8 mouse cellular contexts compared by ENCODE assay signal in the genomic region with DNA sequence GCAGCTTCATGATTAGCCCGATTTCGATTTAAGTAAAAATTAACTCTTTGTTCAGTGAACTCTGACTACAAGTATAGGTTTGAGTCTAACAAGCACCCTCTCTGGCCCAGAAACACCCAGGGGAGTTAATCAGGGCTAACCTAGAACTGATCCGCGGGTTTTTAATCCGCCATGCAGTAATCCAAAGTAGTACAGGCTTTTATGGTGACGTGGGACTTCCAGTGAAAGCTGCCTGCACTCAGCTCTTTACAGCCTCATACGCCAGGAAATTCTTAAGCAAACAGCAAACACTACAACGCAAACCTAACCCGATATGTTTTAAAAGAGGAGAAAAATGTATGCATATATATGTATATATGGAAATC. TPM values are rescaled to one million over a fixed set of nuclear protein-coding genes. Genes with fewer than 3 reads are reported as not detected.
DNase-seq lines count a peak whose midpoint lies in the region; ATAC-seq and TF ChIP-seq lines count a peak whose summit lies in the region.

No protein-coding gene starts in this region.

- H3K36me3 ChIP-seq in lung, embryonic 14.5 days (ENCODE audit: insufficient read depth) = peaks cover 4% of the 10 kb centered on the region; the same call in 1 of the 2 replicates
- no peaks in the 10 kb centered on the region for H3K36me3 ChIP-seq in intestine, embryonic 16.5 days (ENCODE audit: control insufficient read depth, insufficient read depth, low read length)
- no peaks in the 10 kb centered on the region for H3K36me3 ChIP-seq in neural tube, embryonic 15.5 days

- H3K4me1 ChIP-seq in lung, embryonic 14.5 days (ENCODE audit: insufficient read depth) = no peaks in the 10 kb centered on the region
- H3K4me1 ChIP-seq in embryonic fibroblast, embryonic 13.5 days (ENCODE audit: control insufficient read depth, insufficient read depth, low read length) = no peaks in the 10 kb centered on the region; the same call in 1 of the 2 replicates
- peaks cover 6% of the 10 kb centered on the region for H3K4me1 ChIP-seq in intestine, embryonic 16.5 days (ENCODE audit: control insufficient read depth, insufficient read depth, low read length)
- H3K4me1 ChIP-seq in neural tube, embryonic 15.5 days = peaks cover 22% of the 10 kb centered on the region

- TF ChIP-seq CTCF in lung, embryonic 14.5 days (IDR thresholded peaks at IDR 0.05; ENCODE audit: low read depth) = no peak
- no peak for TF ChIP-seq CTCF in embryonic fibroblast, embryonic 13.5 days (IDR thresholded peaks at IDR 0.05; ENCODE audit: borderline replicate concordance, insufficient read depth, low read length)

- no peak for ATAC-seq in lung, embryonic 14.5 days (ENCODE audit: insufficient read depth)
- no peak for ATAC-seq in intestine, embryonic 16.5 days
- no peak for ATAC-seq in neural tube, embryonic 15.5 days (ENCODE audit: low FRiP score)

- H3K27ac ChIP-seq in lung, embryonic 14.5 days (ENCODE audit: low read depth) = peak overlapping the region; percentile 39
- H3K27ac ChIP-seq in embryonic fibroblast, embryonic 13.5 days (ENCODE audit: insufficient read depth, low read length) = peak overlapping the region; percentile 46
- peak overlapping the region; percentile 88 for H3K27ac ChIP-seq in intestine, embryonic 16.5 days (ENCODE audit: low read length)
- H3K27ac ChIP-seq in neural tube, embryonic 15.5 days (replicated peaks) = peak overlapping the region; percentile 61

- H3K27me3 ChIP-seq in lung, embryonic 14.5 days (ENCODE audit: insufficient read depth, low read length) = no peaks in the 10 kb centered on the region
- no peaks in the 10 kb centered on the region for H3K27me3 ChIP-seq in intestine, embryonic 16.5 days (replicated peaks; ENCODE audit: control insufficient read depth, insufficient read depth, low read length)
- H3K27me3 ChIP-seq in neural tube, embryonic 15.5 days (replicated peaks) = no peaks in the 10 kb centered on the region

- H3K4me3 ChIP-seq in lung, embryonic 14.5 days (ENCODE audit: low read depth, low read length) = peak overlapping the region; percentile 89
- H3K4me3 ChIP-seq in embryonic fibroblast, embryonic 13.5 days (ENCODE audit: insufficient read depth, low read length) = peak overlapping the region; percentile 47
- peak overlapping the region; percentile 52 for H3K4me3 ChIP-seq in intestine, embryonic 16.5 days (ENCODE audit: low read length)
- peak overlapping the region; percentile 91 for H3K4me3 ChIP-seq in neural tube, embryonic 15.5 days (replicated peaks)

- peak; percentile 45 for DNase-seq in lung, embryonic 14.5 days
- no peak for DNase-seq in lung, adult 18-20 months
- DNase-seq in right cerebral cortex, adult 2 months (ENCODE audit: low spot score in 2 of 2) = no peak
- no peak for DNase-seq in yolk sac, embryonic 10.5 days (ENCODE audit: low spot score)
- no peak for DNase-seq in lung, postnatal 4 days

- 11% methylated on average over 9 of the region's 9 CpGs for WGBS in lung, embryonic 14.5 days
- whole genome bisulfite sequencing in intestine, embryonic 16.5 days = 8% methylated on average over 9 of the region's 9 CpGs
- 20% methylated on average over 9 of the region's 9 CpGs for WGBS in neural tube, embryonic 15.5 days

- no peak for TF ChIP-seq POLR2A in embryonic fibroblast, embryonic 13.5 days (IDR thresholded peaks at IDR 0.05; ENCODE audit: low read depth, low read length)

- peak overlapping the region; percentile 46 for H3K9ac ChIP-seq in lung, embryonic 14.5 days
- peak overlapping the region; percentile 53 for H3K9ac ChIP-seq in intestine, embryonic 16.5 days (ENCODE audit: low read depth, low read length)
- H3K9ac ChIP-seq in neural tube, embryonic 15.5 days (replicated peaks) = peak overlapping the region; percentile 37

- peak overlapping the region; percentile 65 for H3K4me2 ChIP-seq in lung, embryonic 14.5 days
- H3K4me2 ChIP-seq in intestine, embryonic 16.5 days (ENCODE audit: low read depth, low read length) = peak overlapping the region; percentile 63
- peak overlapping the region; percentile 100 for H3K4me2 ChIP-seq in neural tube, embryonic 15.5 days

- no peaks in the 10 kb centered on the region for H3K9me3 ChIP-seq in lung, embryonic 14.5 days (ENCODE audit: low read depth, low read length)
- H3K9me3 ChIP-seq in intestine, embryonic 16.5 days (ENCODE audit: control insufficient read depth, low read length) = no peaks in the 10 kb centered on the region
- no peaks in the 10 kb centered on the region for H3K9me3 ChIP-seq in neural tube, embryonic 15.5 days (replicated peaks)

RNA-seq across cellular contexts. Expression of gene E2f3, which starts 0.9 kb away (rescaled TPM):
- 17.6 and 18.3 TPM in 2 replicates for polyA plus RNA-seq in lung, embryonic 14.5 days (2014; fragmentation: Nextera tagmentation; extraction: Ambion mirVana)
- 26.9 and 31.2 TPM in 2 replicates for polyA plus RNA-seq in embryonic fibroblast, embryonic 13.5 days (2011; ENCODE audit: insufficient read length, low read depth, missing spikeins)
- 6.7 and 7.0 TPM in 2 replicates for polyA plus RNA-seq in intestine, embryonic 16.5 days (2015; fragmentation: Nextera tagmentation; extraction: Ambion mirVana)
- polyA plus RNA-seq in neural tube, embryonic 15.5 days (2015; fragmentation: Nextera tagmentation; extraction: Ambion mirVana) = 4.3 and 5.6 TPM in 2 replicates
